Mouse (Mus musculus) granulocyte monocyte progenitor cell, adult 5-6 weeks (primary cell): ENCODE measurements around the gene Rnase13. TPM values are rescaled to one million over a fixed set of nuclear protein-coding genes. Genes with fewer than 3 reads are reported as not detected.

Experiments used
- ATAC-seq: replicated peaks from 2 replicates; pipeline ENCODE4 v1.8.0; 2016; ENCODE audit warnings: mild to moderate bottlenecking, moderate TSS enrichment, inconsistent platforms; ENCODE audit not compliant: poor library complexity, severe bottlenecking
- total RNA-seq, 2 experiments: library from RNA; stranded (forward) in 1 of 2; stranded (reverse) in 1 of 2; fragments of 200-712, 200-1000 nt in 1 of 2; fragments of >200 nt in 1 of 2; fragmentation: Nextera tagmentation in 1 of 2; gene quantifications; 2 replicates each; pipeline ENCODE4 v1.2.3; 2014 to 2017

The Rnase13 gene
- total RNA-seq, 2 experiments from 2014 or later = not detected

- peak; percentile 27 for ATAC-seq
Measured at GRCm38 (mm10) chr14:51913960-51914762, 8.4 kb downstream of the Rnase13 start, which contains the start of gene Ndrg2. Gene Ndrg2, minus strand, starts transcription at chr14:51914158.

- peak; percentile 82 for ATAC-seq
Measured at GRCm38 (mm10) chr14:51913062-51913959, 9.3 kb downstream of the Rnase13 start.

GRCm38 (mm10) chr14:51912391-51913061 is 10.0 kb downstream of the Rnase13 start:
- no peak for ATAC-seq

GRCm38 (mm10) chr14:51911301-51911700 is 11.3 kb downstream of the Rnase13 start:
- ATAC-seq = no peak

GRCm38 (mm10) chr14:51906102-51906501 is 16.5 kb downstream of the Rnase13 start:
- no peak for ATAC-seq

- ATAC-seq = no peak
Measured at GRCm38 (mm10) chr14:51904706-51905105, 17.9 kb downstream of the Rnase13 start.

- ATAC-seq = no peak
Measured at GRCm38 (mm10) chr14:51903782-51904181, 18.8 kb downstream of the Rnase13 start.

- ATAC-seq = peak; percentile 93
Measured at GRCm38 (mm10) chr14:51902806-51903710, 19.5 kb downstream of the Rnase13 start.

- ATAC-seq = no peak
Measured at GRCm38 (mm10) chr14:51899351-51899750, 23.2 kb downstream of the Rnase13 start.

GRCm38 (mm10) chr14:51896539-51897170 is 25.9 kb downstream of the Rnase13 start:
- no peak for ATAC-seq

GRCm38 (mm10) chr14:51896019-51896418 is 26.6 kb downstream of the Rnase13 start:
- ATAC-seq = no peak

- ATAC-seq = no peak
Measured at GRCm38 (mm10) chr14:51895071-51895470, 27.5 kb downstream of the Rnase13 start.

- ATAC-seq = no peak
Measured at GRCm38 (mm10) chr14:51893809-51894208, 28.8 kb downstream of the Rnase13 start.

GRCm38 (mm10) chr14:51893094-51893794 is 29.3 kb downstream of the Rnase13 start:
- no peak for ATAC-seq

- no peak for ATAC-seq
Measured at GRCm38 (mm10) chr14:51892191-51892939, 30.2 kb downstream of the Rnase13 start, which contains the start of gene Slc39a2. Gene Slc39a2, plus strand, starts transcription at chr14:51892889.

GRCm38 (mm10) chr14:51889833-51890232 is 32.7 kb downstream of the Rnase13 start:
- no peak for ATAC-seq

GRCm38 (mm10) chr14:51886051-51886450 is 36.5 kb downstream of the Rnase13 start:
- no peak for ATAC-seq
